Mouse (Mus musculus): ENCODE data around the gene Nkx2-5.

Gene Nkx2-5

DNA sequence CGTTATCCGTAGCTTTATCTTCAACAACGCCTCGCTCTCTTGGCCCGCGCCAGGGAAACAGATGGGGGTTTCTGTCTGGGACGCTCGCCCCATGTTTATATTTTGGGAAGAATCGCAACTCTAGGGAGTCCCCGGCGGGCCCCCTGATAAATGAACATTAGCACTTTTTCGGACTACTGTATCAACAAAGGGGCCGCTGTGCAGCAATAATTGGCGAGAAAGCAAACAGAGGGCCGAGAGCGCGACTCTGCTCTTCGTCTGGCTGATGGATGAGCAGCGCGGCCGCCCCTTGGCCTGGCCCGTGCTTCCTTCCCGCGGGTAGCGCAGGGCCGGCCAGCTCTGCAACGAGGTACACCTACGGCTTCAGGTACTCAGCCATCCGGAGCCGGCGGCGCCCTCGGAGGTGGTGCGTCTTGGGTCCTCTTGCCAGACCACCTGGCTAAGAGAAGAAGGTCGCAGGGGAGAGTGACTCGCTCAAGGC is 398 bp downstream of the Nkx2-5 start:
- DNase-seq (ENCODE audit: low read depth, low spot score) = peak; percentile 25
- H3K36me3 ChIP-seq (ENCODE audit: control insufficient read depth, insufficient read depth, low read length, poor library complexity, severe bottlenecking) = no peaks in the 10 kb centered on the region
- H3K27me3 ChIP-seq (ENCODE audit: control insufficient read depth, insufficient read depth, low read length, poor library complexity, severe bottlenecking) = no peaks in the 10 kb centered on the region

DNA sequence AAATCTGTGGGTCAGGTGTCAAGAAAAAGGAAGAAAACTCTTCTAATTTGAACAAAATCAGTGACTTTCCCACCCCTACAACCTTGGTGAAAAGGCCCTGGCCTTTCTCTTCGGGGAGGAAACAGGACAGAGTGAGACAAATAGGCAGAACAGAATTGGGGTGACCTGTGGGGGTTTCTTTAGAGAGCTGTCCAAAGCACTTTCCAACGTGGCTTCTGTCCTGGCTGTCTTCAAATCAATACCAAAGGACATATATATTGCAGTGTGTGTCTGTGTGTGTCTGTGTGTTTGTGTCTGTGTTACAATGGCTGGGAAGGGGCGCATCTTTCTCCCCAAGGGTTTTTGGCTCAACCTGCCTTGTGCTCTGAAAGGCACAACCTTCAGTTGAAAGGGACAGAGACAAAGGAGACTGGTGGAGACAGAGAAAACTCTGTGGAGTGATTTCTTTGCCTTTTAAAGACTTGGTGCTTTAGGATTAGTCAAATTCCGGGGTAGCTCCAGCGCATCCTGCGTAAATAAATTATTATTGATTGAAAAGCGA is 1.0 kb downstream of the Nkx2-5 start:
- H3K27me3 ChIP-seq (ENCODE audit: control insufficient read depth, insufficient read depth, low read length, poor library complexity, severe bottlenecking) = no peaks in the 10 kb centered on the region
- DNase-seq (ENCODE audit: low read depth, low spot score) = no peak
- no peaks in the 10 kb centered on the region for H3K36me3 ChIP-seq (ENCODE audit: control insufficient read depth, insufficient read depth, low read length, poor library complexity, severe bottlenecking)

GRCm38 (mm10) chr17:26843229-26843567 is 1.6 kb downstream of the Nkx2-5 start:
- no peaks in the 10 kb centered on the region for H3K36me3 ChIP-seq (ENCODE audit: control insufficient read depth, insufficient read depth, low read length, poor library complexity, severe bottlenecking)
- no peaks in the 10 kb centered on the region for H3K27me3 ChIP-seq (ENCODE audit: control insufficient read depth, insufficient read depth, low read length, poor library complexity, severe bottlenecking)
- DNase-seq (ENCODE audit: low read depth, low spot score) = no peak

DNA sequence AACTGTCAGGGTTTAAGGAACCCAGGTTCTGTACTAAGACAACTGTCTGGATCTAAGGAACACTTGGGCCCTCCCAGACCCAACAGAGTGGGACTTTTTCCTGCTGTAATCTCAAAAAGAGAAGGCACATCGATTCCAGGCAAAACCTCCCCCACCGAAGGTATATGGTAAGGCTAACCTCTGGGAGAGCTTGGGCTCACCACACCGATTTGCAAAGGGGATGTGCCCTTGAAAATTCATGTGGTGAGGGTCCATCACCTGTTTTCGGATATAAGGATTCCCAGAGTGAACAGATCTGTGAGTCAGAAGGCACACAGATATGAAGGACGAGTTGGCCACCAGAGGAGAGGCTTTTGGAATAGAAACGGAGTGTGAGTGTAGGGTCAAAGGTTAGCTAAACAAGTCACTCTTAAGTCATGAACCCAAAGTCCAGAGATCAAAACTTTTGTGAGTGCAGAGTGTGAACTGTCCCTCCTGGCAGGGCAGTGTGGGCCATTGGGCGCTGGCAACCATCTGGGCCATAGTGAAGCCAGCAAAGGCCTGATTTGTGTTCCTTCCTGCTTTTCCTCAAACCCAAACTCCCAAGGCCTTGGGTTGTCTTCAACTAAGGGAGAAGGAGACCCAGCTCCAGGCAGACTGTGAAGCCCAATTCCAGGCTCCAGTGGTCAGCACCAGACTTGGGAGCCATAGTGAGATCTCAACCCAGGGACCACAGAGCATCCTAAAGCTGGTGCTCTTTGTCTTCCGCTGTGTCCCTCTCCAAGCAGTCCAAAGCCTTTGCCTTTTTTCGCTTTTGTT is 2.2 kb downstream of the Nkx2-5 start:
- Histone ChIP-seq H3K27me3 (ENCODE audit: control insufficient read depth, insufficient read depth, low read length, poor library complexity, severe bottlenecking) (no peaks in the 10 kb centered on the region), H3K36me3 (ENCODE audit: control insufficient read depth, insufficient read depth, low read length, poor library complexity, severe bottlenecking) (no peaks in the 10 kb centered on the region)
- no peak for DNase-seq (ENCODE audit: low read depth, low spot score)

DNA sequence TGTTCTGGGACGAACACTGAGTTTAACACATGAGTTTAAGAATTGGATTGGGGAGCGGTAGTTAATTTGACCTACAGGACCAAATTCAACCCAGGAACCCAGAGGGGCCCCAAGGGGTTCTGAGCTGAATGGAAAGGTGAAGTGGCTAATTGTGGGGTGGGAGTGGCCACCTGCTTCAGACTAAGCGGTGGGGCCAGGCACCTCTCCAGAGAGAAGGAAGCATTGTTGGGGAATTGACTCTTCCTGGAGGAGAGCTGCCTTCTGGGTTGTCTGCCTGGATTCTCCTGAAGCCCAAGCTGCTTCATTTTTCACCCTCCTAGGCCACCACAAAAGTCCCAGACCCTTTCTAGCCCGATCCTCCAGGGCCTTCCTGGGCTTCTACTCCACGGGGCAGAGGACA is 2.8 kb downstream of the Nkx2-5 start:
- Histone ChIP-seq H3K36me3 (ENCODE audit: control insufficient read depth, insufficient read depth, low read length, poor library complexity, severe bottlenecking) (no peaks in the 10 kb centered on the region), H3K27me3 (ENCODE audit: control insufficient read depth, insufficient read depth, low read length, poor library complexity, severe bottlenecking) (no peaks in the 10 kb centered on the region)
- no peak for DNase-seq (ENCODE audit: low read depth, low spot score)

DNA sequence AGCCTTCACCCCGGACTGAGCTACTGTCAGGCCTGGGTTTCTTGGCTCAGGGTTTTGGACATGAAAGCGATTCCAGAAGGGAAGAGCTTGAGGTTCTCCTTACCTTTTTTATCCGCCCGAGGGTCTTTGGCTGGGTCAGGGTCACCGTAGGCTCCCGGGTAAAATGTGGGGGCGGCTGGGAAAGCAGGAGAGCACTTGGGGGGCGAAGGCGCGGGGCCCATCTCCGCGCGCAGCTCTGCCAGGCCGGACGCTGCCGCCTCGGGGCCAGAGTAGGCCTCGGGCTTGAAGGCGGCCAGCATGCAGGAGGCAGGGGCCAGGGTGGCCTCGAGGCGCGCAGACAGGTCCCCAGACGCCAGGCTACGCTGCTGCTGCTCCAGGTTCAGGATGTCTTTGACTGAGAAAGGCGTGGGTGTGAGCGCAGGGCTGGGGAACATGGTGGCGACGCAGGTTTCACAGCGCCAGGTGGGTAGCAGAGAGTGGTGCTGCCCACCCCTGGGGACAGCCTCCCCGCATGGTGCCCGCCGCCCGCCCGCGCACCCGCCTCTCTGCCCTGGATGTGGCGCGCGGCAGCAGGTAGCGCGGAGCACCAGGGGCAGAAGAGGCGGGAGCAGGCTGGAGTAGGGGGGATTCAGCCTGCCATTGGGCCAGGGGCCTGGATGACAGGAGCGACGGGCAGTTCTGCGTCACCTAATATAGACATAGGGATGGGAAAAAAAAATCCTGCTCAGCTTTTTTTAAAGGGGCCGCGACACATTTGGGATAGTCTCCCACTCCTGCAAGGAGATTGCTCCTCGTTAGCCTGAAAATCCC is 3.7 kb downstream of the Nkx2-5 start:
- Histone ChIP-seq H3K36me3 (ENCODE audit: control insufficient read depth, insufficient read depth, low read length, poor library complexity, severe bottlenecking) (no peaks in the 10 kb centered on the region), H3K27me3 (ENCODE audit: control insufficient read depth, insufficient read depth, low read length, poor library complexity, severe bottlenecking) (no peaks in the 10 kb centered on the region)
- no peak for DNase-seq (ENCODE audit: low read depth, low spot score)

GRCm38 (mm10) chr17:26840439-26840780 is 4.4 kb downstream of the Nkx2-5 start:
- Histone ChIP-seq H3K36me3 (ENCODE audit: control insufficient read depth, insufficient read depth, low read length, poor library complexity, severe bottlenecking) (no peaks in the 10 kb centered on the region), H3K27me3 (ENCODE audit: control insufficient read depth, insufficient read depth, low read length, poor library complexity, severe bottlenecking) (no peaks in the 10 kb centered on the region)
- DNase-seq (ENCODE audit: low read depth, low spot score) = no peak

GRCm38 (mm10) chr17:26839718-26840438 is 4.9 kb downstream of the Nkx2-5 start:
- no peak for DNase-seq (ENCODE audit: low read depth, low spot score)
- Histone ChIP-seq H3K27me3 (ENCODE audit: control insufficient read depth, insufficient read depth, low read length, poor library complexity, severe bottlenecking) (no peaks in the 10 kb centered on the region), H3K36me3 (ENCODE audit: control insufficient read depth, insufficient read depth, low read length, poor library complexity, severe bottlenecking) (no peaks in the 10 kb centered on the region)

GRCm38 (mm10) chr17:26838911-26839717 is 5.7 kb downstream of the Nkx2-5 start:
- H3K27me3 ChIP-seq (ENCODE audit: control insufficient read depth, insufficient read depth, low read length, poor library complexity, severe bottlenecking) = no peaks in the 10 kb centered on the region
- H3K36me3 ChIP-seq (ENCODE audit: control insufficient read depth, insufficient read depth, low read length, poor library complexity, severe bottlenecking) = no peaks in the 10 kb centered on the region
- peak; percentile 39 for DNase-seq (ENCODE audit: low read depth, low spot score)

- Histone ChIP-seq H3K27me3 (ENCODE audit: control insufficient read depth, insufficient read depth, low read length, poor library complexity, severe bottlenecking) (no peaks in the 10 kb centered on the region), H3K36me3 (ENCODE audit: control insufficient read depth, insufficient read depth, low read length, poor library complexity, severe bottlenecking) (no peaks in the 10 kb centered on the region)
- peak; percentile 15 for DNase-seq (ENCODE audit: low read depth, low spot score)
These were observed 6.5 kb downstream of the Nkx2-5 start for GRCm38 (mm10) chr17:26838191-26838910.

GRCm38 (mm10) chr17:26837546-26837985 is 7.2 kb downstream of the Nkx2-5 start:
- no peaks in the 10 kb centered on the region for H3K27me3 ChIP-seq (ENCODE audit: control insufficient read depth, insufficient read depth, low read length, poor library complexity, severe bottlenecking)
- H3K36me3 ChIP-seq (ENCODE audit: control insufficient read depth, insufficient read depth, low read length, poor library complexity, severe bottlenecking) = no peaks in the 10 kb centered on the region
- no peak for DNase-seq (ENCODE audit: low read depth, low spot score)

- peak; percentile 30 for DNase-seq (ENCODE audit: low read depth, low spot score)
- Histone ChIP-seq H3K36me3 (ENCODE audit: control insufficient read depth, insufficient read depth, low read length, poor library complexity, severe bottlenecking) (no peaks in the 10 kb centered on the region), H3K27me3 (ENCODE audit: control insufficient read depth, insufficient read depth, low read length, poor library complexity, severe bottlenecking) (no peaks in the 10 kb centered on the region; the same call in 1 of the 2 replicates)
These were observed 7.8 kb downstream of the Nkx2-5 start for GRCm38 (mm10) chr17:26836786-26837545.

- Histone ChIP-seq H3K27me3 (ENCODE audit: control insufficient read depth, insufficient read depth, low read length, poor library complexity, severe bottlenecking) (no peaks in the 10 kb centered on the region; the same call in 1 of the 2 replicates), H3K36me3 (ENCODE audit: control insufficient read depth, insufficient read depth, low read length, poor library complexity, severe bottlenecking) (no peaks in the 10 kb centered on the region)
- DNase-seq (ENCODE audit: low read depth, low spot score) = no peak
These were observed 8.4 kb downstream of the Nkx2-5 start for GRCm38 (mm10) chr17:26836377-26836776.

All from splenic B cell, adult 2 months (primary cell).